Mouse (Mus musculus) embryonic fibroblast, embryonic 13.5 days (primary cell): ENCODE results near the gene Pradc1. TPM values are rescaled to one million over a fixed set of nuclear protein-coding genes. Genes with fewer than 3 reads are reported as not detected.
"Not testable (repeated sequence)": the region's sequence is repeated elsewhere in the genome, so short reads cannot be mapped to it uniquely, and the experiment has no call there.

ENCODE experiments used
- H3K27ac ChIP-seq: 2 replicates; pipeline ENCODE4 v1.5.1; 2012; ENCODE audit warnings: low read length, control low read depth, inconsistent platforms; ENCODE audit not compliant: insufficient read depth
- H3K4me1 ChIP-seq: 2 replicates; pipeline ENCODE4 v1.6.1; 2011; ENCODE audit warnings: low read length; ENCODE audit not compliant: control insufficient read depth, insufficient read depth
- H3K4me3 ChIP-seq: 2 replicates; pipeline ENCODE4 v1.5.1; 2011; ENCODE audit warnings: mild to moderate bottlenecking, control low read depth, low read length; ENCODE audit not compliant: insufficient read depth
- CTCF ChIP-seq: IDR thresholded peaks from 2 replicates; pipeline ENCODE4 v1.5.1; 2011; ENCODE audit warnings: mild to moderate bottlenecking, control low read depth, low read length, moderate library complexity, borderline replicate concordance; ENCODE audit not compliant: insufficient read depth
- POLR2A ChIP-seq: IDR thresholded peaks from 2 replicates; pipeline ENCODE4 v1.6.1; 2011; ENCODE audit warnings: low read depth, mild to moderate bottlenecking, control low read depth, low read length, moderate library complexity
- polyA plus RNA-seq: library from polyadenylated mRNA; stranded (reverse); fragments of >200 nt; gene quantifications from 2 replicates; pipeline ENCODE4 v1.2.4, GENCODE M21; 2011; ENCODE audit warnings: low read depth; ENCODE audit not compliant: missing spikeins, insufficient read length

Pradc1 gene
- polyA plus RNA-seq, 1 experiment = 9.9 TPM

GRCm38 (mm10) chr6:85452411-85452665 lies 568 bp upstream of the Pradc1 start:
- Histone ChIP-seq H3K27ac (peak overlapping the region; percentile 77), H3K4me3 (peak overlapping the region; percentile 78), H3K4me1 (no peaks in the 10 kb centered on the region; the same call in 1 of the 2 replicates)
- TF ChIP-seq CTCF (no peak), POLR2A (no peak)

- H3K4me1 ChIP-seq = no peaks in the 10 kb centered on the region; the same call in 1 of the 2 replicates
- TF ChIP-seq POLR2A (peak; percentile 48; the same call in 1 of the 2 replicates), CTCF (0 out of 2 replicates have a peak, but pooled peaks have one; percentile 25)
- peak within 1 kb of the TSS; percentile 77 for H3K27ac ChIP-seq
- H3K4me3 ChIP-seq = peak within 1 kb of the TSS; percentile 90
These were observed 790 bp downstream of the Pradc1 start, which contains the start of gene Cct7 for GRCm38 (mm10) chr6:85450697-85451663. TSS of gene Cct7 (plus strand) at chr6:85451514.

GRCm38 (mm10) chr6:85450140-85450539 lies 1.6 kb downstream of the Pradc1 start:
- not testable (repeated sequence) for H3K27ac ChIP-seq, H3K4me3 ChIP-seq, H3K4me1 ChIP-seq

- peaks cover 4% of the 10 kb centered on the region; the same call in 1 of the 2 replicates for H3K4me1 ChIP-seq
- no peak overlapping the region for H3K27ac ChIP-seq
- H3K4me3 ChIP-seq = no peak overlapping the region
- TF ChIP-seq CTCF (no peak), POLR2A (no peak)
These were observed 4.4 kb downstream of the Pradc1 start for GRCm38 (mm10) chr6:85447351-85447750.

- no peak overlapping the region for H3K27ac ChIP-seq
- no peak for TF ChIP-seq POLR2A
- TF ChIP-seq CTCF = no peak
- no peak overlapping the region for H3K4me3 ChIP-seq
- H3K4me1 ChIP-seq = peaks cover 4% of the 10 kb centered on the region; the same call in 1 of the 2 replicates
These were observed 6.5 kb downstream of the Pradc1 start for GRCm38 (mm10) chr6:85445286-85445685.

GRCm38 (mm10) chr6:85444266-85444965 lies 7.4 kb downstream of the Pradc1 start:
- Histone ChIP-seq H3K4me3 (no peak overlapping the region), H3K27ac (no peak overlapping the region), H3K4me1 (peaks cover 4% of the 10 kb centered on the region; the same call in 1 of the 2 replicates)
- TF ChIP-seq POLR2A (no peak), CTCF (no peak)

GRCm38 (mm10) chr6:85443488-85444233 lies 8.1 kb downstream of the Pradc1 start:
- Histone ChIP-seq H3K4me3 (no peak overlapping the region), H3K27ac (no peak overlapping the region), H3K4me1 (peaks cover 4% of the 10 kb centered on the region; the same call in 1 of the 2 replicates)
- TF ChIP-seq POLR2A = no peak

- Histone ChIP-seq H3K4me3 (no peak overlapping the region), H3K27ac (no peak overlapping the region), H3K4me1 (peaks cover 12% of the 10 kb centered on the region)
- TF ChIP-seq POLR2A (no peak), CTCF (no peak)
These were observed 10.6 kb downstream of the Pradc1 start for GRCm38 (mm10) chr6:85441142-85441541.

- TF ChIP-seq POLR2A (no peak), CTCF (no peak)
- Histone ChIP-seq H3K27ac (peak overlapping the region; percentile 86), H3K4me3 (no peak overlapping the region), H3K4me1 (peaks cover 13% of the 10 kb centered on the region)
These were observed 15.1 kb downstream of the Pradc1 start for GRCm38 (mm10) chr6:85436631-85437030.

- peak overlapping the region; percentile 86 for H3K27ac ChIP-seq
- peaks cover 13% of the 10 kb centered on the region for H3K4me1 ChIP-seq
- TF ChIP-seq CTCF (no peak), POLR2A (no peak)
- H3K4me3 ChIP-seq = no peak overlapping the region
These were observed 15.6 kb downstream of the Pradc1 start for GRCm38 (mm10) chr6:85436204-85436603.
